Mouse (Mus musculus) left cerebral cortex, postnatal 25 days (tissue): ENCODE results near the gene Gabpb1. TPM values are rescaled to one million over a fixed set of nuclear protein-coding genes. Genes with fewer than 3 reads are reported as not detected.
A peak's percentile ranks its signal among the peaks of the same experiment; 100 is the strongest.
"Not testable (repeated sequence)": the region's sequence is repeated elsewhere in the genome, so short reads cannot be mapped to it uniquely, and the experiment has no call there.

ENCODE experiments used
- DNase-seq, 2 experiments: peaks; one replicate each; pipeline ENCODE4 v3.0.0; 2022; ENCODE audit warnings: low spot score in 2 of 2, mixed read lengths in 1 of 2
- intact Hi-C: fragments of 180-260 bp; cut with DNase I; formaldehyde crosslinking; loops from one replicate; pipeline ENCODE4 v1.15.1; 2025
- total RNA-seq, 2 experiments: library from RNA; stranded (reverse); gene quantifications; 2 replicates each; pipeline ENCODE4 v1.2.3; 2021

Gabpb1 gene
- total RNA-seq, 2 experiments from 2014 or later: 19.2 to 20.7 TPM

- intact Hi-C loops: no loop called here
These were observed 28.4 kb downstream of the Gabpb1 start for GRCm38 (mm10) chr2:126647762-126648161.

GRCm38 (mm10) chr2:126646461-126646860, 29.7 kb downstream of the Gabpb1 start:
- intact Hi-C loops: no loop called here
- no peak for DNase-seq

More at GRCm38 (mm10) chr2:126647762-126648161, 28.4 kb downstream of the Gabpb1 start:
- DNase-seq: no peak

GRCm38 (mm10) chr2:126644768-126645167, 31.4 kb downstream of the Gabpb1 start:
- DNase-seq: no peak
- intact Hi-C loops: no loop called here

GRCm38 (mm10) chr2:126640298-126640697, 35.8 kb downstream of the Gabpb1 start:
- DNase-seq: no peak
- intact Hi-C loops: no loop called here

- DNase-seq: no peak
- intact Hi-C loops: no loop called here
These were observed 40.0 kb downstream of the Gabpb1 start for GRCm38 (mm10) chr2:126635939-126636823.

- no peak for DNase-seq
- intact Hi-C loops: no loop called here
These were observed 43.0 kb downstream of the Gabpb1 start for GRCm38 (mm10) chr2:126633165-126633564.

- DNase-seq: no peak
- intact Hi-C loops: no loop called here
These were observed 47.6 kb downstream of the Gabpb1 start for GRCm38 (mm10) chr2:126628455-126628995.

GRCm38 (mm10) chr2:126623138-126623537, 53.0 kb downstream of the Gabpb1 start:
- DNase-seq: no peak
- intact Hi-C loops: no loop called here

GRCm38 (mm10) chr2:126622455-126622854, 53.7 kb downstream of the Gabpb1 start:
- intact Hi-C loops: no loop called here
- DNase-seq: no peak

- no peak for DNase-seq
- intact Hi-C loops: no loop called here
These were observed 56.9 kb downstream of the Gabpb1 start, which contains the start of gene Hdc for GRCm38 (mm10) chr2:126619249-126619704. Hdc (minus strand) TSS chr2:126619299.

- intact Hi-C loops: no loop called here
- no peak for DNase-seq
These were observed 57.5 kb downstream of the Gabpb1 start for GRCm38 (mm10) chr2:126618470-126619179.

- no peak for DNase-seq
- intact Hi-C loops: no loop called here
These were observed 60.8 kb downstream of the Gabpb1 start for GRCm38 (mm10) chr2:126615355-126615754.

- DNase-seq, intact Hi-C loops: not testable (repeated sequence)
These were observed 66.5 kb downstream of the Gabpb1 start for GRCm38 (mm10) chr2:126609600-126609999.

GRCm38 (mm10) chr2:126607553-126608203, 68.5 kb downstream of the Gabpb1 start:
- DNase-seq: no peak
- intact Hi-C loops: no loop called here

- no peak for DNase-seq
- intact Hi-C loops: no loop called here
These were observed 69.5 kb downstream of the Gabpb1 start for GRCm38 (mm10) chr2:126606688-126607062.

GRCm38 (mm10) chr2:126606061-126606687, 70.0 kb downstream of the Gabpb1 start:
- intact Hi-C loops: no loop called here
- peak in 1 of 2 experiments; percentile 31 for DNase-seq

- intact Hi-C loops: no loop called here
- no peak for DNase-seq
These were observed 74.1 kb downstream of the Gabpb1 start for GRCm38 (mm10) chr2:126601918-126602600.

- DNase-seq: no peak
- intact Hi-C loops: no loop called here
These were observed 75.6 kb downstream of the Gabpb1 start for GRCm38 (mm10) chr2:126600533-126600932.

GRCm38 (mm10) chr2:126599005-126599404, 77.1 kb downstream of the Gabpb1 start:
- intact Hi-C loops: loop anchor here (2.0 to 10.0 kb wide), 2 partner anchors 64 to 406 kb away; partner anchors contain the start of gene Ap4e1
- DNase-seq: no peak
